Mouse (Mus musculus) olfactory bulb, adult 2 months (tissue): ENCODE results near the gene Il1rapl2.

Experiments used
- CTCF ChIP-seq: fragments of 200-500 bp; IDR thresholded peaks from 2 replicates; pipeline ENCODE4 v1.5.1; 2012; ENCODE audit warnings: low read depth, mild to moderate bottlenecking, low read length, moderate library complexity; ENCODE audit not compliant: insufficient read depth
- POLR2A ChIP-seq: fragments of 200-500 bp; IDR thresholded peaks from 2 replicates; pipeline ENCODE4 v1.6.1; 2012; ENCODE audit warnings: mild to moderate bottlenecking, low read depth, low read length, moderate library complexity; ENCODE audit not compliant: insufficient read depth

GRCm38 (mm10) chrX:137848936-137849335 lies 278.5 kb downstream of the Il1rapl2 start:
- TF ChIP-seq CTCF, result no peak
- TF ChIP-seq POLR2A, result no peak
